Mouse (Mus musculus) lung, postnatal 0 days (tissue): ENCODE results near the gene Hcn2.

Source experiments
- CTCF ChIP-seq: IDR thresholded peaks from 2 replicates; pipeline ENCODE4 v1.5.1; 2016; ENCODE audit warnings: antibody characterized with exemption, mild to moderate bottlenecking
- EP300 ChIP-seq: IDR thresholded peaks from 2 replicates; pipeline ENCODE4 v1.6.1; 2016; ENCODE audit warnings: antibody characterized with exemption, mild to moderate bottlenecking, control low read depth

DNA sequence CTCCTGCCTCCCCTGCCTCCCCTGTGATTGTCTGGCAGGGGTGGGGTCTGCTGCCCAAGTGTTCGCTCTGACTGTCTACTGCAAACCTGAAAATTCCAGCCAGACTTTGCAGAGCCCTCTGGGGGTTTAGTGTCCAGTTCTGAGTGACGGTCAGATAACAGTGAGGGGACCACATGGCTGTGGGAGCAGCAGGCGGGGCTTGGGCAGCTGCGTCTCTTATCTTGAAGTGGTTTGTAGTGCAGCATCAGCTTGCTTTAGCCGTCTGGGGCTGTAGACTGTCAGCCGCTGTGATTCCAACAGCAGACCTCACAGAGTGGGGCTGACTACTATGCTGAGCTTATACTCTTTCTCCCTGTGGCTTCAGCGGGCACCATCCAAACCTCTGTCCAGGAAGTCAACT, 7.1 kb upstream of the Hcn2 start:
- TF ChIP-seq CTCF (no peak), EP300 (no peak)
